Mouse (Mus musculus) lung, postnatal 4 days (tissue): ENCODE results near the gene Gtpbp8.

Experiments
- DNase-seq, 2 experiments: peaks; one replicate each; pipeline ENCODE4 v3.0.0; 2021

The Gtpbp8 gene

GRCm38 (mm10) chr16:44686991-44687718 lies 59.0 kb downstream of the Gtpbp8 start:
- no peak for DNase-seq
